Mouse (Mus musculus) layer of hippocampus, adult 18-20 months (tissue): ENCODE data around the gene Morn3. TPM values are rescaled to one million over a fixed set of nuclear protein-coding genes. Genes with fewer than 3 reads are reported as not detected.
A peak's percentile ranks its signal among the peaks of the same experiment; 100 is the strongest.

Experiments used
- DNase-seq, 2 experiments: peaks; one replicate each; pipeline ENCODE4 v3.0.0; 2022; ENCODE audit warnings: low spot score in 2 of 2
- total RNA-seq, 2 experiments: library from RNA; stranded (reverse); gene quantifications; 2 replicates each; pipeline ENCODE4 v1.2.3; 2021

The Morn3 gene
- total RNA-seq, 2 experiments from 2014 or later: 0.38 to 0.94 TPM

GRCm38 (mm10) chr5:123024965-123025573, 21.7 kb downstream of the Morn3 start:
- no peak for DNase-seq

GRCm38 (mm10) chr5:123024312-123024711, 22.5 kb downstream of the Morn3 start:
- DNase-seq: no peak

- no peak for DNase-seq
Measured at GRCm38 (mm10) chr5:123023049-123023448, 23.8 kb downstream of the Morn3 start.

GRCm38 (mm10) chr5:123021438-123021837, 25.4 kb downstream of the Morn3 start:
- DNase-seq: no peak

GRCm38 (mm10) chr5:123020426-123020825, 26.4 kb downstream of the Morn3 start:
- DNase-seq: no peak

- DNase-seq: no peak
Measured at GRCm38 (mm10) chr5:123019336-123020016, 27.3 kb downstream of the Morn3 start.

- DNase-seq: no peak
Measured at GRCm38 (mm10) chr5:123017504-123017903, 29.3 kb downstream of the Morn3 start.

- no peak for DNase-seq
Measured at GRCm38 (mm10) chr5:123015915-123016314, 30.9 kb downstream of the Morn3 start.

GRCm38 (mm10) chr5:123014753-123015701, 31.8 kb downstream of the Morn3 start, which contains the start of gene Orai1:
Gene Orai1 (plus strand): TSS chr5:123015074.
- peak; percentile 95 to 98 for DNase-seq

GRCm38 (mm10) chr5:123013599-123014315, 33.1 kb downstream of the Morn3 start:
- DNase-seq: peak; percentile 62 to 83

- no peak for DNase-seq
Measured at GRCm38 (mm10) chr5:123011705-123012104, 35.1 kb downstream of the Morn3 start.

GRCm38 (mm10) chr5:123010806-123011205, 36.0 kb downstream of the Morn3 start:
- DNase-seq: no peak

- peak in 1 of 2 experiments; percentile 64 for DNase-seq
Measured at GRCm38 (mm10) chr5:123009873-123010272, 36.9 kb downstream of the Morn3 start.

- DNase-seq: peak in 1 of 2 experiments; percentile 77
Measured at GRCm38 (mm10) chr5:123008877-123009493, 37.8 kb downstream of the Morn3 start.

- no peak for DNase-seq
Measured at GRCm38 (mm10) chr5:123005716-123006592, 40.9 kb downstream of the Morn3 start.

GRCm38 (mm10) chr5:123000901-123001300, 45.9 kb downstream of the Morn3 start:
- no peak for DNase-seq

GRCm38 (mm10) chr5:122997205-122998204, 49.3 kb downstream of the Morn3 start:
- DNase-seq: peak; percentile 71 to 77

GRCm38 (mm10) chr5:122994910-122995309, 51.9 kb downstream of the Morn3 start:
- no peak for DNase-seq
